Mouse (Mus musculus) small intestine, adult 10 weeks (tissue): ENCODE measurements around the gene Rem2. TPM values are rescaled to one million over a fixed set of nuclear protein-coding genes. Genes with fewer than 3 reads are reported as not detected.

Experiments used
- polyA plus RNA-seq: library from polyadenylated mRNA; stranded (reverse); fragments of 350-450 nt; fragmentation: Illumina TruSeq; extraction: RNeasy Lipid Tissue Mini Kit (QIAGEN cat#74804); gene quantifications from one replicate; pipeline ENCODE4 v1.2.3, GENCODE M21; 2014; ENCODE audit warnings: low replicate concordance

Rem2 gene
- polyA plus RNA-seq = not detected

GRCm38 (mm10) chr14:54475941-54476844 lies at the start of gene Rem2:
Rem2 (plus strand) TSS chr14:54476100.

GRCm38 (mm10) chr14:54426689-54427398 lies 49.1 kb upstream of the Rem2 start, which contains the start of gene Mrpl52:
Mrpl52 (plus strand) TSS chr14:54426909.

GRCm38 (mm10) chr14:54431334-54432077 lies 44.4 kb upstream of the Rem2 start, which contains the start of gene Mmp14:
Mmp14 (plus strand) TSS chr14:54431612.

DNA sequence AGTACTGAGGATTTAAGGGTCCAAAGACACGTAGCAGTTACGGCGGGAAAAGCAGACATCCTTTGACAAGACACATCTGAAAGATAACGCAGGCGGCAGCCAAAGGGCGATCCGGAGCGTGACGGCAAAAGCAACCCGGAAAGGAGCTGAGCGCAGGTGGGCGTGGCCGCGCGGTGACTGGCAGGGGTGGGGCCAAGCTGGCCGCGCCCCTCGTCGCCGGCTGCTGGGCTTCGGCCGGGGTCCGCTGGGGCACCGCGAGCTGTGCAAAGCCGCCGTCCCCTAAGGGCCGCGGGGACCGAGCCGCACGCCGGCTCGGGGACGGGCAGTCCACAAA lies 12.0 kb upstream of the Rem2 start, which contains the start of gene Lrp10:
Gene Lrp10 (plus strand): TSS at position 179 of the 334 bp plus-strand sequence.

Other genes with a start within 250 kb of the Rem2 start
- gene Dad1, start 222.0 kb upstream of the Rem2 start, polyA plus RNA-seq = 4.5 TPM
- 10.4 TPM for gene Abhd4, start 221.9 kb upstream of the Rem2 start, polyA plus RNA-seq
- not detected for gene Olfr49, start 191.2 kb upstream of the Rem2 start, polyA plus RNA-seq
- 10.3 TPM for gene Oxa1l, start 115.3 kb upstream of the Rem2 start, polyA plus RNA-seq
- 17.1 TPM for gene Slc7a7, start 58.3 kb upstream of the Rem2 start, polyA plus RNA-seq
- 33.3 TPM for gene Mrpl52, start 49.2 kb upstream of the Rem2 start, polyA plus RNA-seq
- 10.3 TPM for gene Mmp14, start 44.5 kb upstream of the Rem2 start, polyA plus RNA-seq
- 4.1 TPM for gene Lrp10, start 12.0 kb upstream of the Rem2 start, polyA plus RNA-seq
- gene Prmt5, start 41.4 kb downstream of the Rem2 start, polyA plus RNA-seq = 14.8 TPM
- gene Haus4, start 78.5 kb downstream of the Rem2 start, polyA plus RNA-seq = 5.1 TPM
- gene Ajuba, start 101.5 kb downstream of the Rem2 start, polyA plus RNA-seq = 1.0 TPM
- gene 4931414P19Rik, start 129.9 kb downstream of the Rem2 start, polyA plus RNA-seq = 1.3 TPM
- gene Psmb5, start 141.9 kb downstream of the Rem2 start, polyA plus RNA-seq = 0.52 TPM
- gene Psmb11, start 145.3 kb downstream of the Rem2 start, polyA plus RNA-seq = not detected
- gene Gm17606, start 164.9 kb downstream of the Rem2 start, polyA plus RNA-seq = not detected
- not detected for gene Cdh24, start 165.3 kb downstream of the Rem2 start, polyA plus RNA-seq
- 21.3 TPM for gene 1700123O20Rik, start 210.1 kb downstream of the Rem2 start, polyA plus RNA-seq
- 101 TPM for gene Acin1, start 210.8 kb downstream of the Rem2 start, polyA plus RNA-seq
- not detected for gene Gm29776, start 222.7 kb downstream of the Rem2 start, polyA plus RNA-seq
- gene Cebpe, start 236.1 kb downstream of the Rem2 start, polyA plus RNA-seq = not detected